Mouse (Mus musculus): ENCODE results near the gene Dnajc10. TPM values are rescaled to one million over a fixed set of nuclear protein-coding genes. Genes with fewer than 3 reads are reported as not detected.

The Dnajc10 gene
- polyA plus RNA-seq (2014; fragmentation: Nextera tagmentation; extraction: Ambion mirVana), result 63.7 and 75.8 TPM in 2 replicates

GRCm38 (mm10) chr2:80315242-80316161 is at the start of gene Dnajc10:
TSS of gene Dnajc10 (plus strand) at chr2:80315466.
- peak within 1 kb of the TSS; percentile 93 for H3K9ac ChIP-seq (ENCODE audit: low read depth, low read length)
- under 1% methylated on average over 71 of the region's 72 CpGs for WGBS (ENCODE audit: insufficient replicate concordance)
- ATAC-seq (replicated peaks; ENCODE audit: insufficient number of reproducible peaks, low FRiP score, low TSS enrichment), result peak; percentile 92
- H3K36me3 ChIP-seq (ENCODE audit: control insufficient read depth, insufficient read depth, low read length), result no peaks in the 10 kb centered on the region
- peak within 1 kb of the TSS; percentile 97 for H3K27ac ChIP-seq (ENCODE audit: low read depth, low read length)
- no peaks in the 10 kb centered on the region for H3K4me1 ChIP-seq (ENCODE audit: control insufficient read depth, insufficient read depth, low read length)
- H3K9me3 ChIP-seq (replicated peaks; ENCODE audit: control insufficient read depth, low read length), result no peaks in the 10 kb centered on the region
- no peaks in the 10 kb centered on the region for H3K27me3 ChIP-seq (ENCODE audit: control insufficient read depth, insufficient read depth, low read length)
- H3K4me3 ChIP-seq (ENCODE audit: low read depth, low read length), result peak within 1 kb of the TSS; percentile 92
- peak within 1 kb of the TSS; percentile 84 for H3K4me2 ChIP-seq

GRCm38 (mm10) chr2:80266894-80267293 is 48.4 kb upstream of the Dnajc10 start:
- no peaks in the 10 kb centered on the region for H3K4me1 ChIP-seq (ENCODE audit: control insufficient read depth, insufficient read depth, low read length)
- no peak overlapping the region for H3K27ac ChIP-seq (ENCODE audit: low read depth, low read length)
- H3K9me3 ChIP-seq (replicated peaks; ENCODE audit: control insufficient read depth, low read length), result no peaks in the 10 kb centered on the region
- H3K4me3 ChIP-seq (ENCODE audit: low read depth, low read length), result no peak overlapping the region
- no peaks in the 10 kb centered on the region for H3K36me3 ChIP-seq (ENCODE audit: control insufficient read depth, insufficient read depth, low read length)
- H3K9ac ChIP-seq (ENCODE audit: low read depth, low read length), result no peak overlapping the region
- H3K27me3 ChIP-seq (ENCODE audit: control insufficient read depth, insufficient read depth, low read length), result no peaks in the 10 kb centered on the region
- H3K4me2 ChIP-seq, result peak overlapping the region; percentile 49
- WGBS (ENCODE audit: insufficient replicate concordance), result 15% methylated on average over 11 of the region's 11 CpGs
- no peak for ATAC-seq (replicated peaks; ENCODE audit: insufficient number of reproducible peaks, low FRiP score, low TSS enrichment)

GRCm38 (mm10) chr2:80268053-80268452 is 47.2 kb upstream of the Dnajc10 start:
- Histone ChIP-seq H3K36me3 (ENCODE audit: control insufficient read depth, insufficient read depth, low read length) (no peaks in the 10 kb centered on the region), H3K4me2 (no peak overlapping the region), H3K4me1 (ENCODE audit: control insufficient read depth, insufficient read depth, low read length) (no peaks in the 10 kb centered on the region), H3K4me3 (ENCODE audit: low read depth, low read length) (no peak overlapping the region), H3K27ac (ENCODE audit: low read depth, low read length) (no peak overlapping the region), H3K9me3 (replicated peaks; ENCODE audit: control insufficient read depth, low read length) (no peaks in the 10 kb centered on the region), H3K9ac (ENCODE audit: low read depth, low read length) (no peak overlapping the region), H3K27me3 (ENCODE audit: control insufficient read depth, insufficient read depth, low read length) (no peaks in the 10 kb centered on the region)
- 47% methylated on average over 4 of the region's 4 CpGs for WGBS (ENCODE audit: insufficient replicate concordance)
- no peak for ATAC-seq (replicated peaks; ENCODE audit: insufficient number of reproducible peaks, low FRiP score, low TSS enrichment)

- Histone ChIP-seq H3K4me3 (ENCODE audit: low read depth, low read length) (no peak overlapping the region), H3K9ac (ENCODE audit: low read depth, low read length) (no peak overlapping the region), H3K27me3 (ENCODE audit: control insufficient read depth, insufficient read depth, low read length) (no peaks in the 10 kb centered on the region), H3K4me2 (no peak overlapping the region), H3K4me1 (ENCODE audit: control insufficient read depth, insufficient read depth, low read length) (no peaks in the 10 kb centered on the region), H3K27ac (ENCODE audit: low read depth, low read length) (no peak overlapping the region), H3K36me3 (ENCODE audit: control insufficient read depth, insufficient read depth, low read length) (no peaks in the 10 kb centered on the region), H3K9me3 (replicated peaks; ENCODE audit: control insufficient read depth, low read length) (no peaks in the 10 kb centered on the region)
- ATAC-seq (replicated peaks; ENCODE audit: insufficient number of reproducible peaks, low FRiP score, low TSS enrichment), result no peak
- 65% methylated on average over 1 of the region's 1 CpGs for WGBS (ENCODE audit: insufficient replicate concordance)
Measured at GRCm38 (mm10) chr2:80271431-80271830, 43.8 kb upstream of the Dnajc10 start.

GRCm38 (mm10) chr2:80273038-80273437 is 42.2 kb upstream of the Dnajc10 start:
- Histone ChIP-seq H3K4me1 (ENCODE audit: control insufficient read depth, insufficient read depth, low read length) (no peaks in the 10 kb centered on the region), H3K27ac (ENCODE audit: low read depth, low read length) (no peak overlapping the region), H3K9me3 (replicated peaks; ENCODE audit: control insufficient read depth, low read length) (no peaks in the 10 kb centered on the region), H3K9ac (ENCODE audit: low read depth, low read length) (no peak overlapping the region), H3K4me2 (no peak overlapping the region), H3K36me3 (ENCODE audit: control insufficient read depth, insufficient read depth, low read length) (no peaks in the 10 kb centered on the region), H3K27me3 (ENCODE audit: control insufficient read depth, insufficient read depth, low read length) (no peaks in the 10 kb centered on the region), H3K4me3 (ENCODE audit: low read depth, low read length) (no peak overlapping the region)
- ATAC-seq (replicated peaks; ENCODE audit: insufficient number of reproducible peaks, low FRiP score, low TSS enrichment), result no peak
- 84% methylated on average over 3 of the region's 3 CpGs for WGBS (ENCODE audit: insufficient replicate concordance)

- H3K4me1 ChIP-seq (ENCODE audit: control insufficient read depth, insufficient read depth, low read length), result no peaks in the 10 kb centered on the region
- 76% methylated on average over 4 of the region's 4 CpGs for WGBS (ENCODE audit: insufficient replicate concordance)
- no peak overlapping the region for H3K4me2 ChIP-seq
- no peak overlapping the region for H3K27ac ChIP-seq (ENCODE audit: low read depth, low read length)
- no peaks in the 10 kb centered on the region for H3K36me3 ChIP-seq (ENCODE audit: control insufficient read depth, insufficient read depth, low read length)
- H3K9me3 ChIP-seq (replicated peaks; ENCODE audit: control insufficient read depth, low read length), result no peaks in the 10 kb centered on the region
- H3K9ac ChIP-seq (ENCODE audit: low read depth, low read length), result no peak overlapping the region
- no peak for ATAC-seq (replicated peaks; ENCODE audit: insufficient number of reproducible peaks, low FRiP score, low TSS enrichment)
- no peaks in the 10 kb centered on the region for H3K27me3 ChIP-seq (ENCODE audit: control insufficient read depth, insufficient read depth, low read length)
- H3K4me3 ChIP-seq (ENCODE audit: low read depth, low read length), result no peak overlapping the region
Measured at GRCm38 (mm10) chr2:80273763-80274162, 41.5 kb upstream of the Dnajc10 start.

GRCm38 (mm10) chr2:80275136-80275535 is 40.1 kb upstream of the Dnajc10 start:
- Histone ChIP-seq H3K4me1 (ENCODE audit: control insufficient read depth, insufficient read depth, low read length) (no peaks in the 10 kb centered on the region), H3K9me3 (replicated peaks; ENCODE audit: control insufficient read depth, low read length) (no peaks in the 10 kb centered on the region), H3K9ac (ENCODE audit: low read depth, low read length) (no peak overlapping the region), H3K4me2 (no peak overlapping the region), H3K27me3 (ENCODE audit: control insufficient read depth, insufficient read depth, low read length) (no peaks in the 10 kb centered on the region), H3K36me3 (ENCODE audit: control insufficient read depth, insufficient read depth, low read length) (no peaks in the 10 kb centered on the region), H3K27ac (ENCODE audit: low read depth, low read length) (no peak overlapping the region), H3K4me3 (ENCODE audit: low read depth, low read length) (no peak overlapping the region)
- 48% methylated on average over 2 of the region's 2 CpGs for WGBS (ENCODE audit: insufficient replicate concordance)
- ATAC-seq (replicated peaks; ENCODE audit: insufficient number of reproducible peaks, low FRiP score, low TSS enrichment), result no peak

- no peak for ATAC-seq (replicated peaks; ENCODE audit: insufficient number of reproducible peaks, low FRiP score, low TSS enrichment)
- Histone ChIP-seq H3K27ac (ENCODE audit: low read depth, low read length) (no peak overlapping the region), H3K27me3 (ENCODE audit: control insufficient read depth, insufficient read depth, low read length) (no peaks in the 10 kb centered on the region), H3K4me2 (no peak overlapping the region), H3K36me3 (ENCODE audit: control insufficient read depth, insufficient read depth, low read length) (no peaks in the 10 kb centered on the region), H3K9ac (ENCODE audit: low read depth, low read length) (no peak overlapping the region), H3K4me1 (ENCODE audit: control insufficient read depth, insufficient read depth, low read length) (no peaks in the 10 kb centered on the region), H3K9me3 (replicated peaks; ENCODE audit: control insufficient read depth, low read length) (no peaks in the 10 kb centered on the region), H3K4me3 (ENCODE audit: low read depth, low read length) (no peak overlapping the region)
- 70% methylated on average over 2 of the region's 2 CpGs for WGBS (ENCODE audit: insufficient replicate concordance)
Measured at GRCm38 (mm10) chr2:80282214-80282613, 33.1 kb upstream of the Dnajc10 start.

- H3K4me3 ChIP-seq (ENCODE audit: low read depth, low read length), result no peak overlapping the region
- ATAC-seq (replicated peaks; ENCODE audit: insufficient number of reproducible peaks, low FRiP score, low TSS enrichment), result no peak
- H3K4me2 ChIP-seq, result no peak overlapping the region
- H3K9me3 ChIP-seq (replicated peaks; ENCODE audit: control insufficient read depth, low read length), result no peaks in the 10 kb centered on the region
- no peak overlapping the region for H3K9ac ChIP-seq (ENCODE audit: low read depth, low read length)
- WGBS (ENCODE audit: insufficient replicate concordance), result 82% methylated on average over 4 of the region's 4 CpGs
- H3K4me1 ChIP-seq (ENCODE audit: control insufficient read depth, insufficient read depth, low read length), result no peaks in the 10 kb centered on the region
- H3K27ac ChIP-seq (ENCODE audit: low read depth, low read length), result no peak overlapping the region
- H3K36me3 ChIP-seq (ENCODE audit: control insufficient read depth, insufficient read depth, low read length), result no peaks in the 10 kb centered on the region
- no peaks in the 10 kb centered on the region for H3K27me3 ChIP-seq (ENCODE audit: control insufficient read depth, insufficient read depth, low read length)
Measured at GRCm38 (mm10) chr2:80286397-80286796, 28.9 kb upstream of the Dnajc10 start.

Data from heart, embryonic 11.5 days (tissue).